Mouse (Mus musculus) limb, embryonic 14.5 days (tissue): ENCODE measurements at regions not wholly inside any gene's neighbourhood (a gene's known extent, or its start where the extent isn't known, plus 50 kb on each side); places are given as distances from the start of the nearest gene placed in this dataset.

Source experiments
- ATAC-seq: fragments of 200-750 bp; cut with Nextera tagmentation; 2 replicates; pipeline ENCODE4 v1.8.0; 2017; ENCODE audit warnings: low read depth, moderate number of reproducible peaks, moderate TSS enrichment; ENCODE audit not compliant: low FRiP score
- DNase-seq: peaks from one replicate; pipeline ENCODE4 v3.0.0-alpha.2; 2015; ENCODE audit warnings: low spot score
- H3K27ac ChIP-seq: fragments of 300-500 bp; sonication (generic); replicated peaks from 2 replicates; pipeline ENCODE4 v1.5.1; 2014; ENCODE audit warnings: low read depth, mild to moderate bottlenecking, low read length, moderate library complexity, mixed read lengths
- H3K27me3 ChIP-seq: fragments of 300-500 bp; sonication (generic); 2 replicates; pipeline ENCODE4 v1.6.1; 2014; ENCODE audit warnings: low read length, mixed read lengths; ENCODE audit not compliant: control insufficient read depth, insufficient read depth
- H3K36me3 ChIP-seq: fragments of 300-500 bp; sonication (generic); 2 replicates; pipeline ENCODE4 v1.6.1; 2014; ENCODE audit warnings: mild to moderate bottlenecking, low read length, moderate library complexity, mixed read lengths; ENCODE audit not compliant: control insufficient read depth, insufficient read depth
- H3K4me1 ChIP-seq: fragments of 300-500 bp; sonication (generic); 2 replicates; pipeline ENCODE4 v1.6.1; 2014; ENCODE audit warnings: antibody characterized with exemption, low read length, mixed read lengths; ENCODE audit not compliant: control insufficient read depth, insufficient read depth
- H3K4me2 ChIP-seq: fragments of 300-500 bp; sonication (generic); replicated peaks from 2 replicates; pipeline ENCODE4 v1.6.1; 2014; ENCODE audit warnings: low read depth, mild to moderate bottlenecking, low read length, moderate library complexity; ENCODE audit not compliant: severe bottlenecking
- H3K4me3 ChIP-seq: fragments of 300-500 bp; sonication (generic); replicated peaks from 2 replicates; pipeline ENCODE4 v1.5.1; 2014; ENCODE audit warnings: low read length
- H3K9ac ChIP-seq: fragments of 300-500 bp; sonication (generic); 2 replicates; pipeline ENCODE4 v1.6.1; 2014; ENCODE audit warnings: mild to moderate bottlenecking, low read depth, low read length, moderate library complexity; ENCODE audit not compliant: severe bottlenecking
- H3K9me3 ChIP-seq: fragments of 300-500 bp; sonication (generic); 2 replicates; pipeline ENCODE4 v1.6.1; 2016; ENCODE audit warnings: low read length; ENCODE audit not compliant: control insufficient read depth
- POLR2A ChIP-seq: fragments of 200-500 bp; IDR thresholded peaks from 2 replicates; pipeline ENCODE4 v1.8.0; 2012; ENCODE audit warnings: inconsistent platforms, mild to moderate bottlenecking, moderate library complexity, borderline replicate concordance; ENCODE audit not compliant: insufficient read depth, insufficient read length; ENCODE audit errors: extremely low read depth
- WGBS: fragments of 180-500 bp; shearing (Covaris S2); extraction: QIAGEN DNeasy Blood & Tissue Kit; methylation state at CpG from one replicate; pipeline ENCODE4 v1.1.7; 2014; 5-methylcytosine and 5-hydroxymethylcytosine counted together

DNA sequence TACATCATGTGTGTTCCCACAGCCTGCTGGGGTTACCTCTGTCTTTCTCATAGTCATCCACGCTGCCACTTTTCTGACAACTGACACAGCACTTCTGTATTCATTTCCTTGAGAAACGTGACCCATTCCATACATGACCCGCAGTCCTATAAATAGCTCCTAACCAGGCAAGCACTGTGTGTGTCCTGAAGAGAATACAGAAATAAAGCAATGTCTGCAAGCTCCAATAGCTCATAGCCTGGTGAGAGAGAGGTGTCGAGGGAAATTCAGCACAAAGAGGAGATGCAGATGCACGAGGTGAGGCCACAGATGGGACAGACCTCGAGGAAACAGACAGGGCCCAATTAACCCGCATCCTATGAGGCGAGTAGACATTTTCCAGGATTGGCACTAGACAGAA lies 141.0 kb upstream of the Arg1 start:
- Histone ChIP-seq H3K27me3 (no peaks in the 10 kb centered on the region), H3K9me3 (no peaks in the 10 kb centered on the region), H3K4me3 (no peak overlapping the region), H3K27ac (no peak overlapping the region), H3K9ac (no peak overlapping the region), H3K36me3 (no peaks in the 10 kb centered on the region), H3K4me2 (no peak overlapping the region), H3K4me1 (no peaks in the 10 kb centered on the region)
- WGBS: 51% methylated on average over 8 of the region's 8 CpGs
- ATAC-seq (no peak), DNase-seq (no peak)
- TF ChIP-seq POLR2A: no peak

- 91% methylated on average over 6 of the region's 6 CpGs for WGBS
- Histone ChIP-seq H3K27me3 (no peaks in the 10 kb centered on the region), H3K4me1 (no peaks in the 10 kb centered on the region), H3K4me2 (no peak overlapping the region), H3K9ac (no peak overlapping the region), H3K27ac (no peak overlapping the region), H3K36me3 (no peaks in the 10 kb centered on the region), H3K9me3 (no peaks in the 10 kb centered on the region), H3K4me3 (no peak overlapping the region)
- TF ChIP-seq POLR2A: no peak
- ATAC-seq (no peak), DNase-seq (no peak)
These were observed 137.5 kb upstream of the Arg1 start for GRCm38 (mm10) chr10:25064701-25065362.

DNA sequence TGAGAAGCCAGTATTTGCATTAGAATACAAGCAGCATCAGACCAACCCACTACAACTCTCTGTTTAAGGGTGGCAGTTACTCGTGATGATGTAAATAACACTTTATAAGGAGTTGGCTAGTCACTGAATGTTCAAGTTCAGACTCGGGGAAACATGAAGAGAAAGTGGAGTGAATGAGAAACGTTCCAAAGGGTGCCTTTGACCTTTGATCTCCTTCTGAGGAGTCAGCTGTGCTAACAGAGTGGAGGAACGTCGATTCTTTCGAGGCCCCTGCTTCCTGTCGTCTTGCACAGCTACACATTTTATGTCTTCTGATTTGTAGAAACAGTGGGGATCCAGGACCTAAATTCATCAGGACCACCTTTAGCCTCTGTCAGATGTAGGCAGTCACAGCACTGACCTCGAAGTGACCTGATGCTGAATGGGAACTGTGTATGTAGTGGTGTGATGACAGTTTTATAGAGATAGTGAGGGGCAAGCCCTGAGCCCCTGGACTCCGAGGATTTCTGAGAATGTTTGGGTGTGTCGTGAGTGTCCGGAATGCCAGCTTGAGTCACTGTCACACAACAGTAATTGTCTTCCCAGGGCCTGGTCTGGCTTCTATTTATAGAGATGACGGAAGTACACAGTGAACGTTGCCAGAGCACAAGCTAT lies 134.2 kb upstream of the Arg1 start:
- Histone ChIP-seq H3K27ac (no peak overlapping the region), H3K36me3 (no peaks in the 10 kb centered on the region), H3K4me1 (no peaks in the 10 kb centered on the region), H3K4me3 (no peak overlapping the region), H3K27me3 (no peaks in the 10 kb centered on the region), H3K9me3 (no peaks in the 10 kb centered on the region), H3K9ac (no peak overlapping the region), H3K4me2 (no peak overlapping the region)
- no peak for DNase-seq
- TF ChIP-seq POLR2A: no peak
- whole genome bisulfite sequencing: 12% methylated on average over 13 of the region's 13 CpGs
- ATAC-seq: no peak; the same call in 1 of the 2 replicates

- no peak overlapping the region for H3K9ac ChIP-seq
- DNase-seq (no peak), ATAC-seq (no peak)
- H3K9me3 ChIP-seq: no peaks in the 10 kb centered on the region
- H3K4me2 ChIP-seq: no peak overlapping the region
- no peak for TF ChIP-seq POLR2A
- H3K27ac ChIP-seq: no peak overlapping the region
- no peaks in the 10 kb centered on the region for H3K36me3 ChIP-seq
- no peaks in the 10 kb centered on the region for H3K27me3 ChIP-seq
- H3K4me3 ChIP-seq: no peak overlapping the region
- no peaks in the 10 kb centered on the region for H3K4me1 ChIP-seq
- 80% methylated on average over 11 of the region's 11 CpGs for WGBS
These were observed 131.4 kb upstream of the Arg1 start for GRCm38 (mm10) chr10:25058694-25059093.

DNA sequence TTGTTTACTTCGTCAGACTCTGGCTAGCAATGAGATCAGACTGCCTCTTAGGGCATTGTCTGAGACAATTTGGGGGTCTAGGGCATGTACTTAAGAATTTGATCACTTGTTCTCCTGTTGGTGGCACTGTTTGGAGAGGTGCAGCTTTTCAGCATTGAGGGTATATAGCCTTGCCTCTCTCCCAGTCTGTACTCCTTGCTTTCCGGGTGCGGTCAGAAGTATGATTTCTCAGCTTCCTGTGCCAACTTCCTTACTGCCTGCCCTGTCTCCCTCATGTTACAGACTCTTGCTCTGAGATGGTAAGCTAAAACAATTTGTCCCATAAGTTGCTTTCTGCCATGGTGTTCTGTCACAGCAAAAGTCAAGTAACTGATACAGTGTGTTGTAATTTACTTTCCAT lies 124.7 kb upstream of the Arg1 start:
- H3K4me3 ChIP-seq: no peak overlapping the region
- H3K27ac ChIP-seq: no peak overlapping the region
- no peaks in the 10 kb centered on the region for H3K9me3 ChIP-seq
- 70% methylated on average over 3 of the region's 3 CpGs for WGBS
- DNase-seq (no peak), ATAC-seq (no peak)
- no peaks in the 10 kb centered on the region for H3K4me1 ChIP-seq
- H3K27me3 ChIP-seq: no peaks in the 10 kb centered on the region
- no peak for TF ChIP-seq POLR2A
- no peaks in the 10 kb centered on the region for H3K36me3 ChIP-seq
- H3K4me2 ChIP-seq: no peak overlapping the region
- no peak overlapping the region for H3K9ac ChIP-seq
